Mouse (Mus musculus) spleen, adult 2 months (tissue): Measurements from ENCODE around the gene Cenpt. TPM values are rescaled to one million over a fixed set of nuclear protein-coding genes. Genes with fewer than 3 reads are reported as not detected.

Experiments used
- DNase-seq, 2 experiments: peaks; one replicate each; pipeline versions ENCODE4 v3.0.0 to v3.0.0-alpha.2; 2012 to 2021; ENCODE audit warnings: low spot score in 2 of 2, low read depth in 1 of 2
- H3K27ac ChIP-seq: fragments of 200-500 bp; 2 replicates; pipeline ENCODE4 v1.5.1; 2012; ENCODE audit warnings: low read length, inconsistent platforms; ENCODE audit not compliant: insufficient read depth
- H3K27me3 ChIP-seq: fragments of 200-500 bp; 2 replicates; pipeline ENCODE4 v1.6.1; 2012; ENCODE audit warnings: mild to moderate bottlenecking, moderate library complexity, low read length, inconsistent platforms; ENCODE audit not compliant: control insufficient read depth, insufficient read depth
- H3K36me3 ChIP-seq: fragments of 200-500 bp; 2 replicates; pipeline ENCODE4 v1.6.1; 2012; ENCODE audit warnings: mild to moderate bottlenecking, low read length, inconsistent platforms; ENCODE audit not compliant: control insufficient read depth, insufficient read depth
- H3K4me1 ChIP-seq: fragments of 200-500 bp; 2 replicates; pipeline ENCODE4 v1.6.1; 2011; ENCODE audit warnings: inconsistent platforms; ENCODE audit not compliant: control insufficient read depth, insufficient read depth, insufficient read length
- H3K4me3 ChIP-seq: fragments of 200-500 bp; 2 replicates; pipeline ENCODE4 v1.5.1; 2011; ENCODE audit warnings: mild to moderate bottlenecking, inconsistent platforms; ENCODE audit not compliant: insufficient read depth, insufficient read length; ENCODE audit errors: extremely low read depth
- CTCF ChIP-seq: fragments of 200-500 bp; IDR thresholded peaks from 2 replicates; pipeline ENCODE4 v1.5.1; 2011; ENCODE audit warnings: mild to moderate bottlenecking, inconsistent platforms; ENCODE audit not compliant: insufficient read depth, insufficient read length, insufficient replicate concordance; ENCODE audit errors: extremely low read depth
- POLR2A ChIP-seq: fragments of 200-500 bp; IDR thresholded peaks from 2 replicates; pipeline ENCODE4 v1.6.1; 2011; ENCODE audit warnings: low read depth, low read length, inconsistent platforms
- WGBS: fragments of 180-500 bp; shearing (Covaris S2); methylation state at CpG from one replicate; pipeline ENCODE4 v1.1.7; 2018; 5-methylcytosine and 5-hydroxymethylcytosine counted together
- polyA plus RNA-seq: library from polyadenylated mRNA; depleted of rRNA; stranded (reverse); fragments of >200 nt; gene quantifications from 2 replicates; pipeline ENCODE4 v1.2.3, GENCODE M21; 2012

Gene Cenpt
- polyA plus RNA-seq, 1 experiment: 14.2 TPM

GRCm38 (mm10) chr8:105860143-105860981 lies 7.3 kb upstream of the Cenpt start, which contains the start of gene Nutf2:
TSS of gene Nutf2 (plus strand) at chr8:105860580.
- Histone ChIP-seq H3K36me3 (no peaks in the 10 kb centered on the region), H3K27ac (peak within 1 kb of the TSS; percentile 75), H3K4me3 (peak within 1 kb of the TSS; percentile 73), H3K4me1 (peaks cover 14% of the 10 kb centered on the region), H3K27me3 (no peaks in the 10 kb centered on the region)
- TF ChIP-seq CTCF (no peak), POLR2A (peak; percentile 14; the same call in 1 of the 2 replicates)
- WGBS: under 1% methylated on average over 57 of the region's 59 CpGs
- peak; percentile 84 to 87 for DNase-seq

- H3K27me3 ChIP-seq: no peaks in the 10 kb centered on the region
- H3K4me1 ChIP-seq: peaks cover 14% of the 10 kb centered on the region
- H3K27ac ChIP-seq: 0 out of 2 replicates have a peak overlapping the region, but pooled peaks have one; percentile 9
- WGBS: 49% methylated on average over 5 of the region's 5 CpGs
- H3K4me3 ChIP-seq: no peak overlapping the region
- TF ChIP-seq POLR2A (no peak), CTCF (no peak)
- H3K36me3 ChIP-seq: no peaks in the 10 kb centered on the region
- no peak for DNase-seq
Measured at GRCm38 (mm10) chr8:105859314-105859713, 6.2 kb upstream of the Cenpt start.

- H3K27ac ChIP-seq: no peak overlapping the region
- H3K27me3 ChIP-seq: no peaks in the 10 kb centered on the region
- no peak overlapping the region for H3K4me3 ChIP-seq
- H3K4me1 ChIP-seq: peaks cover 14% of the 10 kb centered on the region
- TF ChIP-seq POLR2A (no peak), CTCF (no peak)
- WGBS: 73% methylated on average over 5 of the region's 5 CpGs
- no peak for DNase-seq
- no peaks in the 10 kb centered on the region for H3K36me3 ChIP-seq
Measured at GRCm38 (mm10) chr8:105858495-105858894, 5.4 kb upstream of the Cenpt start.

GRCm38 (mm10) chr8:105856168-105856835 lies 3.2 kb upstream of the Cenpt start:
- H3K27me3 ChIP-seq: no peaks in the 10 kb centered on the region
- TF ChIP-seq CTCF (no peak), POLR2A (no peak)
- DNase-seq: no peak
- H3K4me3 ChIP-seq: peak overlapping the region; percentile 95
- WGBS: 34% methylated on average over 15 of the region's 15 CpGs
- H3K36me3 ChIP-seq: no peaks in the 10 kb centered on the region
- peaks cover 12% of the 10 kb centered on the region for H3K4me1 ChIP-seq
- no peak overlapping the region for H3K27ac ChIP-seq

DNA sequence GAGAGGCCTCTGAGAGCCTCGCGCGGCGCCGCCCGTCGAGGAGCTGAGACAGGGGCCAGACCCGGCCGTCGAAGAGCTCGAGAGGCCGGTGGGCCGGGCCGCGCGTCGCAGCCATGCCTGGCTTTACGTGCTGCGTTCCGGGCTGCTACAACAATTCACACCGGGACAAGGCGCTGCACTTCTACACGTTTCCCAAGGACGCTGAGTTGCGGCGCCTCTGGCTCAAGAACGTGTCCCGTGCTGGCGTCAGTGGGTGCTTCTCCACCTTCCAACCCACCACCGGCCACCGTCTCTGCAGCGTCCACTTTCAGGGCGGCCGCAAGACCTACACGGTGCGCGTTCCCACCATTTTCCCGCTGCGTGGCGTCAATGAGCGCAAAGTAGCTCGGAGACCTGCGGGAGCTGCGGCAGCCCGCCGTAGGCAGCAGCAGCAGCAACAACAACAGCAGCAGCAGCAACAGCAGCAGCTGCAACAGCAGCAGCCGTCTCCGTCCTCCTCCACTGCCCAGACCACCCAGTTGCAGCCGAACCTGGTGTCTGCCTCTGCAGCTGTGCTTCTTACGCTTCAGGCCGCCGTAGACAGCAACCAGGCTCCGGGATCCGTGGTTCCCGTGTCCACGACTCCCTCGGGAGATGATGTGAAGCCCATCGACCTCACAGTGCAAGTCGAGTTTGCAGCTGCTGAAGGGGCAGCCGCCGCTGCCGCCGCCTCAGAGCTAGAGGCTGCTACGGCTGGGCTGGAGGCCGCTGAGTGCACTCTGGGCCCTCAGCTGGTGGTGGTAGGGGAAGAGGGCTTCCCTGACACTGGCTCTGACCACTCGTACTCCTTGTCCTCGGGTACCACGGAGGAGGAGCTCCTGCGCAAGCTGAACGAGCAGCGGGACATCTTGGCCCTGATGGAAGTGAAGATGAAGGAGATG lies 2.4 kb upstream of the Cenpt start:
- H3K27ac ChIP-seq: peak overlapping the region; percentile 42
- no peaks in the 10 kb centered on the region for H3K36me3 ChIP-seq
- WGBS: under 1% methylated on average over 71 of the region's 71 CpGs
- H3K27me3 ChIP-seq: no peaks in the 10 kb centered on the region
- TF ChIP-seq CTCF: no peak
- TF ChIP-seq POLR2A: no peak
- H3K4me1 ChIP-seq: peaks cover 9% of the 10 kb centered on the region; the same call in 1 of the 2 replicates
- DNase-seq: peak in 1 of 2 experiments; percentile 19
- H3K4me3 ChIP-seq: peak overlapping the region; percentile 95

DNA sequence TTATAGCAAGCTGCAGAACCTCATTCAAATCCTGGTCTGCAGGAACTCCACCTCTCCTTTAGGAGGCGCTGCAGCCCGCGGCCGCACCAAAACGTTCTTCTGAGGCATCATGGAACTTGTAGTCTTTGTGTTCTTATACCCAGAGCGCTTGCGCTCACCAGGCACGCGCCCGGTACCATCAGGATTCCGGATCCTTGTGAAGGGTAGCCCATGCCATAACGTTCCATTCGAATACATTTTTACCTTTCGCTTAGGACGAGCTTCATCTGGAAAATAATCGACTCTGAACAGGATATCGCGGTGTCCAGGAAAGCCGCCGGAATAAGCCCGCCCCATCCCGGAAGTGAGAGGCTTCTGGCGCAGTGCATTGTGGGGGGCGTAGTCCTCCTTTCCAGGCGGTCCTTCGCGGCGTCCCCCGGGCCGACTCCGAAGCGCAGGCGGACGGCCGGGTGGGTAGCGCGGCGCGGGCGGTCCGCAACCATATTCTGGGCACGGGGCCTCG lies 1.7 kb upstream of the Cenpt start, which contains the start of gene Thap11:
Gene Thap11, plus strand, starts transcription at position 418 of the 502 bp plus-strand sequence.
- Histone ChIP-seq H3K4me3 (peak within 1 kb of the TSS; percentile 95), H3K27ac (peak within 1 kb of the TSS; percentile 88), H3K36me3 (no peaks in the 10 kb centered on the region), H3K4me1 (peaks cover 9% of the 10 kb centered on the region; the same call in 1 of the 2 replicates), H3K27me3 (no peaks in the 10 kb centered on the region)
- TF ChIP-seq CTCF (peak; percentile 91), POLR2A (peak; percentile 29; the same call in 1 of the 2 replicates)
- WGBS: under 1% methylated on average over 43 of the region's 43 CpGs
- peak; percentile 87 to 94 for DNase-seq
